Mouse (Mus musculus) bone marrow macrophage, adult 2 months (primary cell): Measurements from ENCODE around the gene Tmem63b. TPM values are rescaled to one million over a fixed set of nuclear protein-coding genes. Genes with fewer than 3 reads are reported as not detected.

Experiments
- H3K27ac ChIP-seq: 2 replicates; pipeline ENCODE4 v1.5.1; 2012; ENCODE audit warnings: low read depth, low read length; ENCODE audit not compliant: insufficient read depth
- H3K4me1 ChIP-seq: 2 replicates; pipeline ENCODE4 v1.6.1; 2012; ENCODE audit warnings: low read length; ENCODE audit not compliant: control insufficient read depth, insufficient read depth
- H3K4me3 ChIP-seq: 2 replicates; pipeline ENCODE4 v1.5.1; 2012; ENCODE audit warnings: mild to moderate bottlenecking, low read length, moderate library complexity; ENCODE audit not compliant: insufficient read depth
- CTCF ChIP-seq: IDR thresholded peaks from 2 replicates; pipeline ENCODE4 v1.5.1; 2012; ENCODE audit warnings: low read depth, mild to moderate bottlenecking, low read length, moderate library complexity
- POLR2A ChIP-seq: IDR thresholded peaks from 2 replicates; pipeline ENCODE4 v1.6.1; 2012; ENCODE audit warnings: mild to moderate bottlenecking, low read depth, low read length, borderline replicate concordance
- polyA plus RNA-seq: library from polyadenylated mRNA; stranded (reverse); fragments of >200 nt; gene quantifications from 2 replicates; pipeline ENCODE4 v1.2.4, GENCODE M21; 2012; ENCODE audit not compliant: missing spikeins, insufficient read depth, insufficient read length

Gene Tmem63b
- 20.0 and 21.2 TPM in 2 replicates for polyA plus RNA-seq

DNA sequence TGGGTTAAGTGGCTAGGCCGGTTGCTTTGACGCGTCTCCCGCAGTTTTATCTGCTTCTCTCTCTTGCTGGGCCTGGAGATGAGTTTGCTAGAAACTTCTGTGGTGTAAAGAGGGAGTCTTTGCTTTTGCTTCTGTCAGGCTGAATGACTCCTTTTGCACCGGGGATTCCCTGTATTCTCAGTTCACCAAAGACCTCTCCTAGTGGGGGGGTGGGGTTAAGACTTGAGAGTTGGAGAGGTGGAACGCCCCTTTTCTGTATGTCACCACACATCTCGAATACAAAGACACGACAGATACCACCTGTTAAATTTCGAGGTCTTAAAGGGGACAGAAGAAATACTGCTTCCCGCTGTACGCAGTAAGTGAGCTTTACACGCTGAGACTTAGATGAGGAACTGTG is at the start of gene Tmem63b:
Gene Tmem63b (minus strand): TSS at position 190 of the 400 bp plus-strand sequence.
- H3K4me3 ChIP-seq = peak within 1 kb of the TSS; percentile 94
- TF ChIP-seq POLR2A = no peak
- TF ChIP-seq CTCF = no peak
- H3K4me1 ChIP-seq = peaks cover 19% of the 10 kb centered on the region
- H3K27ac ChIP-seq = peak within 1 kb of the TSS; percentile 26

GRCm38 (mm10) chr17:45735382-45736310 is 48.9 kb upstream of the Tmem63b start:
- peaks cover 28% of the 10 kb centered on the region for H3K4me1 ChIP-seq
- peak; percentile 85 for TF ChIP-seq CTCF
- TF ChIP-seq POLR2A = no peak
- peak overlapping the region; percentile 60 for H3K4me3 ChIP-seq
- H3K27ac ChIP-seq = peak overlapping the region; percentile 56

DNA sequence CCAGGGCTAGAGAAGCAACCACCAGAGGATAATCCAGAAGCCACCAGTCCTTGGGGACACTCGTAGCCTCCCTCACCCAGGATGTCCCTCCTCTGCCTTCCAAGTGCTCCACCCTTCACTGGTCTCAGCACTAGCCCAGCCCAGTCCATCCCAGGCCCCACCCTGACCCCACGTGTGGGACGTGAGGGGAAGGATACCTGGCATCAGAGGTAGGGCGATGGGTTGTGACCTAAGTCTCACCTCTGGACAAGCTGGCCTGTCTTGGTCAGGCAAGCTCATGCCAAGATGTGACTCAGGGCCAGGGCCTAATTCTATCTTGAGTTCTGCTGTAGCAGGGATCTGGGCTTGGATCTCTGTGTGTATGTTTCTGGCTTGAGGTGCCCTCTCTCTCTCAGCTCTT is 48.2 kb upstream of the Tmem63b start:
- Histone ChIP-seq H3K4me1 (peaks cover 28% of the 10 kb centered on the region), H3K27ac (peak overlapping the region; percentile 46), H3K4me3 (no peak overlapping the region)
- TF ChIP-seq POLR2A (no peak), CTCF (no peak)

DNA sequence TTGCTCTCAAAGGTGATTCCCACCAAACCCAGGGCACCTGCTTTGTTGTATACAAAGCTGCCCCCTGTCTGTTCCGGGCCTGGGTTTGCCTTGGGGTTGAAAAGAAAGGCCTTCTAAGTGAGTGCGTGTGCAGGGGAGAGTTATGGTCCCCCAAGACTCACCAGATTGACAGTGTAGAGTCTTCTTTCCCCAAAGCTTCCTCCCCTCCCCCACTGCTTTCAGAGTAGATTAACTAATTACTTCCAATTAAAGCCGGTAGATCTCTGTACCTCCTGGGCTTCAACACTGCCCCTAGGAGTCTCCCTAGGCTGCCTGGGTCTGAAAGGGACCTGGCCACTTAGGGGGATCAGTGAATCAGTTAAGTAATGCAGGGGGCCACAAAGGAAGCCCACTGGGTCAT is 47.6 kb upstream of the Tmem63b start:
- Histone ChIP-seq H3K4me3 (peak overlapping the region; percentile 38), H3K27ac (peak overlapping the region; percentile 19; the same call in 1 of the 2 replicates), H3K4me1 (peaks cover 28% of the 10 kb centered on the region)
- TF ChIP-seq CTCF = no peak
- no peak for TF ChIP-seq POLR2A

DNA sequence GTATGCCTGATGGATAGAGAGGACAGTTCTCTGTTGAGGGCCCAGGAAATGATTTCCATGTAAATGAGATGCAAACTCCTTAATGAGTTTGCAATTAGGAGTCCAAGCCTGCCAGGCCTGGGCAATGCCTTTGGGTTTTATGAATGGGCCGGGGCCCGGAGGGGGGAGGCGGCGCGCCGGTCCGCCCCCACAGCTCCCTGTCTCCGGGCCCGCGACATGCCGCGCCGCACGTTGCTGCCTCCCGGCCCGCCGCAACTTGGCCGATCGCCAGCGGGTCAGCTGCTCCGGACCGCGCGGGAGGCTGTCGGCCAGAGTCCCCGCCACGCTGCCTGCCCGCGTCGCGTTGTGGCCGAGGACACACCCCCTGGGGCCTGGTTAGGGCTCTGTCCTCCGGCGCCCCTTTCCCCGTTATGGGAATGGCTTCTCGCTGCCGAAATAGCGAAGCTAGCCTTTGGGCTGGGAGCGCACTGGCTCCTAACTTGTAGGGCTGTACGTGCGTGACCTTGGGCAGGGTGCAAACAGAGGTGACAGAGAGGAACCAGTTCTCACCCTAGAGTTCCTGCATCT is 47.1 kb upstream of the Tmem63b start, which contains the start of gene 1600014C23Rik:
Gene 1600014C23Rik (minus strand): TSS at position 110 of the 567 bp plus-strand sequence.
- Histone ChIP-seq H3K4me1 (peaks cover 28% of the 10 kb centered on the region), H3K27ac (peak within 1 kb of the TSS; percentile 19; the same call in 1 of the 2 replicates), H3K4me3 (peak within 1 kb of the TSS; percentile 38)

GRCm38 (mm10) chr17:45733038-45733734 is 46.5 kb upstream of the Tmem63b start:
- Histone ChIP-seq H3K27ac (no peak overlapping the region), H3K4me1 (peaks cover 28% of the 10 kb centered on the region), H3K4me3 (peak overlapping the region; percentile 38; the same call in 1 of the 2 replicates)
- TF ChIP-seq POLR2A = no peak
- no peak for TF ChIP-seq CTCF

More for the DNA sequence above, 47.1 kb upstream of the Tmem63b start, which contains the start of gene 1600014C23Rik:
- TF ChIP-seq CTCF (no peak), POLR2A (no peak)

GRCm38 (mm10) chr17:45731172-45731864 is 44.6 kb upstream of the Tmem63b start:
- peak; percentile 82 for TF ChIP-seq CTCF
- TF ChIP-seq POLR2A = no peak

DNA sequence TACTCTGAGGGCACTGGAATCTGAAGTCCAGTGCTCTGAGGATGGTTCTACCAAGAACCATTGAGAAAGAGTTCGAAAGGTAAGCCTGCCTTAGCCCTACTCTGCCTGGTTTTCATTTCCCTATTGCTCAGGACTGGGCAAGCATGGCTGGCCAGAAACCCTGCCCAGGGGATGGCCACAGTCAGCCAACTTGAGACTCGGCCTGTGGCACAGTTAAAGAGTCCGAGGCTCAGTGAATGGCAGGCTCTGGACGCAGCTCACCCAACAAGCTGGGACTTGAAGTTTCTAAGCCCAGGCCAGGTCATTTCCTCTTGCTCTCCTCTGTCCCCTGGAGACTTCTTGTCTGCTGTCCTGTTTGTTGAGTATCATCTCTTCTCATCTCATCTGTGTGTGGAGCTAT is 44.0 kb upstream of the Tmem63b start:
- H3K4me1 ChIP-seq = peaks cover 20% of the 10 kb centered on the region
- H3K4me3 ChIP-seq = no peak overlapping the region
- no peak overlapping the region for H3K27ac ChIP-seq
- TF ChIP-seq POLR2A (no peak), CTCF (no peak)

More at GRCm38 (mm10) chr17:45731172-45731864, 44.6 kb upstream of the Tmem63b start:
- Histone ChIP-seq H3K4me1 (peaks cover 24% of the 10 kb centered on the region), H3K4me3 (no peak overlapping the region), H3K27ac (no peak overlapping the region)

- Histone ChIP-seq H3K4me1 (peaks cover 9% of the 10 kb centered on the region), H3K4me3 (no peak overlapping the region), H3K27ac (no peak overlapping the region)
- TF ChIP-seq POLR2A (no peak), CTCF (no peak)
These were observed 42.7 kb upstream of the Tmem63b start for GRCm38 (mm10) chr17:45729387-45729786.
